Mouse (Mus musculus) small intestine, adult 2 months (tissue): ENCODE measurements around the gene 1700016H13Rik.

ENCODE experiments used
- CTCF ChIP-seq: fragments of 200-500 bp; IDR thresholded peaks from 2 replicates; pipeline ENCODE4 v1.5.1; 2012; ENCODE audit warnings: low read depth, mild to moderate bottlenecking, control low read depth, inconsistent platforms, low read length, moderate library complexity, mixed read lengths; ENCODE audit not compliant: insufficient replicate concordance, insufficient read length; ENCODE audit errors: extremely low read depth
- POLR2A ChIP-seq: fragments of 200-500 bp; IDR thresholded peaks from 2 replicates; pipeline ENCODE4 v1.6.1; 2012; ENCODE audit warnings: low read depth, mild to moderate bottlenecking, control low read depth, inconsistent platforms, low read length, moderate library complexity

- TF ChIP-seq POLR2A (no peak), CTCF (no peak)
Observed at GRCm38 (mm10) chr5:103694094-103694493, 38.3 kb upstream of the 1700016H13Rik start.
